Mouse (Mus musculus) brain, embryonic 14.5 days (tissue): ENCODE results near the gene Phf8. TPM values are rescaled to one million over a fixed set of nuclear protein-coding genes. Genes with fewer than 3 reads are reported as not detected.

Experiments
- DNase-seq: peaks from one replicate; pipeline ENCODE4 v3.0.0-alpha.2; 2011; ENCODE audit warnings: low read depth
- CTCF ChIP-seq: fragments of 200-500 bp; IDR thresholded peaks from 2 replicates; pipeline ENCODE4 v1.5.1; 2012; ENCODE audit warnings: inconsistent platforms, mild to moderate bottlenecking, moderate library complexity, borderline replicate concordance; ENCODE audit not compliant: insufficient read depth, insufficient read length; ENCODE audit errors: extremely low read depth
- POLR2A ChIP-seq: fragments of 200-500 bp; IDR thresholded peaks from 2 replicates; pipeline ENCODE4 v1.6.1; 2012; ENCODE audit warnings: mild to moderate bottlenecking, inconsistent platforms, borderline replicate concordance; ENCODE audit not compliant: poor library complexity, insufficient read depth, insufficient read length, severe bottlenecking; ENCODE audit errors: extremely low read depth
- polyA plus RNA-seq: library from polyadenylated mRNA; depleted of rRNA; stranded (reverse); fragments of >200 nt; gene quantifications from 2 replicates; pipeline ENCODE4 v1.2.3, GENCODE M21; 2012; rRNA removed

The Phf8 gene
- polyA plus RNA-seq, 1 experiment: 29.9 TPM

DNA sequence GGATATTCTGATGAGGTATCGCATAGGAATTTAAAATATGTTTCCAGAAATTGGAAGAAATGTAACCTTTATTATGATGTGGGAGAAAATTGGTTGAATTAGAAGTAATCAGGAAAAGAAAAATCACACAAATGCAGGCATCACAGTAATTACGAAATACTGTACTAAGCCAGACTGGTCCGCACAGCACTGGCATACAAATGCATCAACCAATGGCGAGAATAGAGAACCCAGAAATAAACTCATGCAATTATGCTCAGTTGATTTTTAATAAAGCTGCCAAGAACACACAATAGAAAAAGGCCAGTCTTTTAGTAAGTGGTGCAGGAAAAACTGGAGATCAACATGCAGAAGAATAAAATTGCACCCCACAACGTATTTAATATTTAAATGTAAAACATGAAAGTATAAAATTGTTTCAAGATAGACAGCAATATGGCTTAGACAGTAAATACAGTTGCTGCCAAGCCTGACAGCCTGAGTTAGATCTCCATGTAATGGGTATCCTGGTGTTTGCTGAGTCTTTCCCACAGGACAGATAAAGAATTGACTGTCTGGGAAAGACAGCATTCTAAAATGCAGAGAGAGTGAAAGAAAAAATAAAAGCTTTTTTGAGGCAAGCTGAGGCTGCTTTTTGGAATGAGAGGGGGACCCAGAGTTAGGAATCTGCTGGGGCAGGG, 154.2 kb downstream of the Phf8 start:
- peak; percentile 14 for DNase-seq

More for the DNA sequence above, 154.2 kb downstream of the Phf8 start:
- TF ChIP-seq CTCF (no peak), POLR2A (no peak)

Other genes with a start within 250 kb of the Phf8 start
- 7.1 and 8.8 TPM in 2 replicates for gene Fam120c, start 176.5 kb upstream of the Phf8 start, polyA plus RNA-seq